In the genomic region with DNA sequence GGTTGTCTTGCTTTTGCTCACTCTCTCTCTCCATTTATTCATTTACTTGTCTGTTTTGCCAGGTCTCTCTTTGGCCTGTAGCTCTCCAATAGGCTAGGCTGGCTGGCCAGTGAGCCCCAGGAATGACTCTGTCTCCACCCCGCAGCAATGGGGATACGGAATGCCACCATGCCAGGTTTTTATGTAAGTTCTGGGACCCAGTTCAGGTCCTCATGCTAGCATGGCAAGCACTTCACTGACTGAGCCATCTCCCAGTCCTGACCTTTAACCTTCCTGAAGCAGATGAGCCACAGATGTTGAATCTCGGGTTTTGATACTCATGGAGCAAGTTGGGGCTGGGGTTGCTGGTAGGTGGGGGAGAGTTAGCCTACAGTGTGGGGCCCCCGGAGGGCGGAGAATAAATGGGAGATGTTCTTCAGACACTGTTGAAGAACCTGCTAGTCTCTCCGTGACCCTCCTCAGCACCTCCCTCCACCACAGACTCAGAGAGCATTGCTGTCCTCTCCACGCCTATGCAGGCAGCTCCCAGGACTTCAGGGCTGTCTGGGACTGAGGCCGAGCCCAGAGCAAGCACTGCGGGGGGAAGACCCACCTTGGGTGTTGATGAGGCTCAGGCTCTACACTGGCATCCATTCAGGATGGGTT, we compare ENCODE assay signal across 14 mouse cellular contexts.
A peak's percentile ranks its signal among the peaks of the same experiment; 100 is the strongest.
DNase-seq lines count a peak whose midpoint lies in the region; ATAC-seq lines count a peak whose summit lies in the region.
"Had no signal": no experiment of that assay in that cellular context is flagged by ENCODE, and none has a peak within 500 bp of the region (broad histone marks: within the 10 kb centered on the region; RNA-seq: fewer than 3 reads in every experiment).

No protein-coding gene starts in this region.

- H3K4me3 ChIP-seq in heart, embryonic 15.5 days, result no peak overlapping the region
- H3K4me3 ChIP-seq in intestine, embryonic 15.5 days (replicated peaks), result no peak overlapping the region
- no peak overlapping the region for H3K4me3 ChIP-seq in stomach, embryonic 16.5 days (replicated peaks; ENCODE audit: low read length)
- H3K4me3 ChIP-seq: hindbrain, embryonic 13.5 days; liver, embryonic 15.5 days had no signal

- H3K4me1 ChIP-seq in heart, embryonic 15.5 days (replicated peaks), result peaks cover 15% of the 10 kb centered on the region
- H3K4me1 ChIP-seq in intestine, embryonic 15.5 days (replicated peaks), result peaks cover 12% of the 10 kb centered on the region
- peaks cover 22% of the 10 kb centered on the region for H3K4me1 ChIP-seq in stomach, embryonic 16.5 days (ENCODE audit: control insufficient read depth, insufficient read depth, low read length)

- no peak for DNase-seq in heart, postnatal 25 days (ENCODE audit: low spot score)
- DNase-seq in urinary bladder, postnatal 14 days (ENCODE audit: low spot score), result peak; percentile 11
- no peak for DNase-seq in urinary bladder, postnatal 36 days (ENCODE audit: low spot score in 2 of 2)
- no peak for DNase-seq in layer of hippocampus, postnatal 36 days
- DNase-seq in cerebellum, adult 11-12 months, result no peak
- DNase-seq: kidney, adult 8-10 months; right cerebral cortex, postnatal 25 days had no signal

- H3K9ac ChIP-seq in heart, embryonic 15.5 days, result no peak overlapping the region
- no peak overlapping the region for H3K9ac ChIP-seq in intestine, embryonic 15.5 days
- H3K9ac ChIP-seq in stomach, embryonic 16.5 days (ENCODE audit: low read length), result no peak overlapping the region
- H3K9ac ChIP-seq: hindbrain, embryonic 13.5 days; liver, embryonic 15.5 days had no signal

- no peak for ATAC-seq in heart, embryonic 15.5 days (replicated peaks; ENCODE audit: insufficient number of reproducible peaks, insufficient read depth, low FRiP score, low read depth)
- ATAC-seq in intestine, embryonic 15.5 days, result peak; percentile 35
- no peak; the same call in 1 of the 2 replicates for ATAC-seq in stomach, embryonic 16.5 days (ENCODE audit: insufficient read depth, low FRiP score)

- WGBS in heart, embryonic 15.5 days, result 81% methylated on average over 9 of the region's 9 CpGs
- WGBS in intestine, embryonic 15.5 days, result 78% methylated on average over 9 of the region's 9 CpGs
- 70% methylated on average over 9 of the region's 9 CpGs for WGBS in stomach, embryonic 16.5 days

- H3K4me2 ChIP-seq in heart, embryonic 15.5 days, result no peak overlapping the region
- H3K4me2 ChIP-seq in intestine, embryonic 15.5 days (replicated peaks), result no peak overlapping the region
- H3K4me2 ChIP-seq in stomach, embryonic 16.5 days (ENCODE audit: low read depth, low read length), result peak overlapping the region; percentile 11; the same call in 1 of the 2 replicates
- H3K4me2 ChIP-seq: hindbrain, embryonic 13.5 days; liver, embryonic 15.5 days; midbrain, embryonic 11.5 days had no signal

- no peaks in the 10 kb centered on the region for H3K36me3 ChIP-seq in heart, embryonic 15.5 days
- no peaks in the 10 kb centered on the region for H3K36me3 ChIP-seq in intestine, embryonic 15.5 days
- no peaks in the 10 kb centered on the region for H3K36me3 ChIP-seq in stomach, embryonic 16.5 days (ENCODE audit: control insufficient read depth, insufficient read depth, low read length)
- H3K36me3 ChIP-seq: hindbrain, embryonic 13.5 days; liver, embryonic 15.5 days had no signal

- intact Hi-C loops in heart, postnatal 25 days (cut with DNase I), result loop anchor here (2.0 kb wide), 1 partner anchor 29 kb away; no protein-coding TSS in a partner anchor

- H3K27me3 ChIP-seq in heart, embryonic 15.5 days, result no peaks in the 10 kb centered on the region
- H3K27me3 ChIP-seq in intestine, embryonic 15.5 days (replicated peaks), result no peaks in the 10 kb centered on the region
- no peaks in the 10 kb centered on the region for H3K27me3 ChIP-seq in stomach, embryonic 16.5 days (ENCODE audit: control insufficient read depth, insufficient read depth, low read length)
- H3K27me3 ChIP-seq: liver, embryonic 15.5 days; Patski had no signal

- H3K9me3 ChIP-seq in heart, embryonic 15.5 days (replicated peaks), result no peaks in the 10 kb centered on the region
- H3K9me3 ChIP-seq in intestine, embryonic 15.5 days, result no peaks in the 10 kb centered on the region
- H3K9me3 ChIP-seq in stomach, embryonic 16.5 days (replicated peaks; ENCODE audit: control insufficient read depth, low read length), result no peaks in the 10 kb centered on the region
- H3K9me3 ChIP-seq: hindbrain, embryonic 13.5 days; liver, embryonic 15.5 days had no signal

- peak overlapping the region; percentile 46; the same call in 1 of the 2 replicates for H3K27ac ChIP-seq in heart, embryonic 15.5 days
- H3K27ac ChIP-seq in intestine, embryonic 15.5 days, result peak overlapping the region; percentile 70
- H3K27ac ChIP-seq in stomach, embryonic 16.5 days (ENCODE audit: low read length), result peak overlapping the region; percentile 89
- H3K27ac ChIP-seq: hindbrain, embryonic 13.5 days; liver, embryonic 15.5 days had no signal
